Mouse (Mus musculus) cerebellum, postnatal 14 days (tissue): ENCODE measurements around the gene Cyb5d2.
"Not testable (repeated sequence)": the region's sequence is repeated elsewhere in the genome, so short reads cannot be mapped to it uniquely, and the experiment has no call there.

Experiments used
- DNase-seq, 2 experiments: peaks; one replicate each; pipeline ENCODE4 v3.0.0; 2021; ENCODE audit warnings: mixed read lengths in 2 of 2

The Cyb5d2 gene

GRCm38 (mm10) chr11:72772611-72773010, 23.3 kb downstream of the Cyb5d2 start:
- DNase-seq, result not testable (repeated sequence)

DNA sequence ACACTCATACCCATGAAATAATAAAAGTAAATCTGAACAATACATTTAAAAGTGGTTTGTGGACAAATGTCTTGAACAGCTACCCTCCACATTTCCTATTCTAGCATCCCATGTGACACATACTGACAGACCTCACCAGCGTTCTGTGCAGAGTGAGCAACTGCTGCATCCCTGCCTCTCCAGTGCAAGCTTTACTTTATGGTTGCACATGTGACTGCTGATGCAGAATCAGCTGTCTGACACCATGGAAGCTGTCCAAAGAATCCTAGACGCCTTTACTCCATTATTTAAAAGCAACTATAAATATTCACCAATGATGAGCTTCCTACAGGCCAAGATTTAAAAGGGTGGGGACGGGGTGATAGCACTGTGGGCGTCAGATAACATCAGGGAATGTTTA, 24.5 kb downstream of the Cyb5d2 start:
- DNase-seq, result no peak

DNA sequence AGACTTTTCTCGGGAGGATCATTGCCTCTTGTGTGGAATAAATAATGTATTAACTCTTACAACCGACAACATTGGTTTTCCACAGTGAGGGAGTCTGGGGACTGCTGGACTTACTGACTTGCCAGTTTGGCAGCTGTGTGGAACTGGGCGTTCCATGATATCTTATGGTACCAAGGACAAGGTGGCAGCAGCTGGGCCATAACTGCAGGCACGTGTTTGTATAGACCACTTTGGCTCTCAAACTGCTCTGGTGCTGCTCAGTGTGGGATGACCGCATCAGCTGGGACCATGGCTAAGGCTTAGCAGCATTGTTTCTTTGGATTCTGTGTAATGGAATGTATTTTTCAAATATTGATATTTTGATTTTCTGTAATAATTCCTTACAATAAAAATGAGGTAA, 25.1 kb downstream of the Cyb5d2 start:
- no peak for DNase-seq

GRCm38 (mm10) chr11:72770324-72770723, 25.6 kb downstream of the Cyb5d2 start:
- DNase-seq, result no peak

DNA sequence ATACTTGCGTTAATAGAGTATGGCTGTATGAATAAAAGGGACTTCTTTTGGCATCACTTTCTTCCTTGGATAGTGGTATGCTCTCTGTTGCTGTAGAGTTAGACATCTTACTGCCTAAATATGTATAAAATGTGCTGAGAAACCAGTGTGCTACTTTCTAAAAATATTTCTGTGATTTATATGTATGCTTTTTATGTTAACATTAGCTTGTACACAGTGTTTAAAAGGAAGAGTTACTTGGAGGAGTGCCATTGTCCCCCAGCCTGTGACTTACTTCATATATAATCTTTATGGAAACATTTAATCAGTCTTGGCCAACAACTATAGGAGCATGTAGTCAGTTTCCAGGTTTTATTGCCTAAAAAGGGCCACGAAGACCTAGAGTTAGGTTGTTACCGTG, 26.9 kb downstream of the Cyb5d2 start:
- no peak for DNase-seq

- no peak for DNase-seq
Measured at GRCm38 (mm10) chr11:72767716-72768115, 28.2 kb downstream of the Cyb5d2 start.

DNA sequence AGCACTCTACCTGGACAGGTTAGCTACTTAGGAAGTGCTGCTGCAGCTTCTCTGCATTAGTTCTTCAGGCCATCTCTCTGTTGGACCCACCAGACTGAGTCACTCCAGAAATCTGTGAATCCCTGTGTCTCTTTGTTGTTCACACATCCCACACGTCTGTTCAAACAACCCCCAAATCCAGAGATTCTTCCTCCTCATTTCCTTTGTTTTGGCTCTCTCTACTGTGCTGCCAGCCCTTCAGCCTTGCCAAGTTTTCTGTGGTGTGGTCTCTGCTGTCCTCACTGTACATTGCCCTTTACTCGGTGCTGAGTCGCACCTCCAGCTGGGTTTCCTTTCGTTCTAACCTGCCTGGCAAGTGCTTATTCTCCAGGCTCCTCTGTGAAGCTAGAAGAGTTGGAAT, 31.7 kb downstream of the Cyb5d2 start:
- no peak for DNase-seq

GRCm38 (mm10) chr11:72760781-72761180, 35.2 kb downstream of the Cyb5d2 start:
- no peak for DNase-seq

DNA sequence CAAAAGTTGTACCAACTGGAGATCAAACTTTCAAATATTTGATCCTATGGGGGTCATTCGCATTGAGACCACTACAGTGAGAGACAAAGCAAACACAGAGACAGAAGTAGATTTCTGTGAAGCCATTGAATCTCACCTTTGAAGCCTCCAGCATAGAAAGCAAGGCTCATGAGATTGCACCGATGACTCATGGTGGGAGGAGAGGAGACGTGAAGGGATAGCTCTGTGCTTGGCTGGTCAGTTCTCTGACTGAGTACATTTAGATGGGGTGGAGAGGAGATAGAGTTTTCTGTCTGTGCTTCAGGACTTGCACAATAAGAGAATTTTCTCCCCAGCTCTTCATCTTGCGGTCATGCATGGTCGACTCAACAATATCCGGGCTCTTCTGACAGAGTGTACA, 36.4 kb downstream of the Cyb5d2 start:
- DNase-seq, result no peak

DNA sequence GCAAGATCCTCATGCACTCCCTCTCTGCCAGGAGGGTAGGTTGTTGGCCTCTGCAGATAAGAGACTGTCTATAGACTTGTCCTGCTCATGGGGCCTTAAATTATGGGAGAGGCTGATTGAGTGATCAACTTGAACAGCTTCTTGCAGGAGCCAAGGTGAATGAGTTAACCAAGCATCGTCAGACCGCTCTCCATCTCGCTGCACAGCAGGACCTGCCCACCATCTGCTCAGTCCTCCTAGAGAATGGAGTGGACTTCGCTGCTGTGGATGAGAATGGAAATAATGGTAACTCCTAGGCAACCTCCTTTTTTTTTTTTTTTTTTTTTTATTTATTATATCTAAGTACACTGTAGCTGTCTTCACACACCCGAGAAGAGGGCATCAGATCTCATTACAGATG, 37.6 kb downstream of the Cyb5d2 start:
- peak; percentile 43 to 53 for DNase-seq

DNA sequence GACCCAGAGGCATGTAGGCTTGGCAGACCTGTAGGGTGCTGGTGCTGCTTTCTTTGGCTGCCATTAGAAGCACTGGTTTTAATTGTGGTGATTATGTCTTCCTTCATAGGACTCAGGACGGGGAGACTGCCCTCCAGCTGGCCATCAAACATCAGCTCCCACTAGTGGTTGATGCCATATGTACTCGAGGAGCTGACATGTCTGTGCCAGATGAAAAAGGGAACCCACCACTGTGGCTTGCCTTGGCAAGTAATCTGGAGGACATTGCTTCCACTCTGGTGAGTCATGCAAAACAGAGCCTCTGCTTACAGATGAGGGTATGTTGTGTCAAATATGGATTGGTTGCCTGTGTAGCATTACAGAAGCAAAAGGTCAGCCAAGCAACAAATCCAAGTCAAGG, 44.0 kb downstream of the Cyb5d2 start:
- no peak for DNase-seq

DNA sequence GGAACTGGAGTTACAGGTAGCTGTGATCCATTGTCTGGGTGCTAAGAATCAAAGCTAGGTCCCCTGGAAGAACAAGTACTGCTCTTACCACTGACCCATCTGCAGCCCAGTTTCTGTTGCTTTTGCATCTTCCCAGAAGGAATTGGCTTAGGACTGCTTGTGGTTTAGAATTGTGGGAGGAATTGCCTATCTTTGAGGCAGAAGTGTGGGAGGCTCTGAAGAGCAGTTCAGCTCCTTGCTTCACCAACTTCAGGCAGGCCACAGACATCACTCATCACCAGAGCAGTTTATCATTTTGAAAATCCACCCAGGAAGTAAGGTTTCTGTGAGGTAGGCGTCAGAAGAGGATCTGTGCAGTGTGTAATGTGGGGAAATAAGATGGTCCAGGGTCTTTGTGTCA, 56.9 kb downstream of the Cyb5d2 start:
- DNase-seq, result no peak

GRCm38 (mm10) chr11:72737517-72737916, 58.4 kb downstream of the Cyb5d2 start:
- DNase-seq, result peak; percentile 22 to 31

GRCm38 (mm10) chr11:72736320-72736719, 59.6 kb downstream of the Cyb5d2 start:
- DNase-seq, result no peak

GRCm38 (mm10) chr11:72735519-72735860, 60.5 kb downstream of the Cyb5d2 start:
- no peak for DNase-seq

GRCm38 (mm10) chr11:72734840-72735518, 61.0 kb downstream of the Cyb5d2 start:
- DNase-seq, result no peak

DNA sequence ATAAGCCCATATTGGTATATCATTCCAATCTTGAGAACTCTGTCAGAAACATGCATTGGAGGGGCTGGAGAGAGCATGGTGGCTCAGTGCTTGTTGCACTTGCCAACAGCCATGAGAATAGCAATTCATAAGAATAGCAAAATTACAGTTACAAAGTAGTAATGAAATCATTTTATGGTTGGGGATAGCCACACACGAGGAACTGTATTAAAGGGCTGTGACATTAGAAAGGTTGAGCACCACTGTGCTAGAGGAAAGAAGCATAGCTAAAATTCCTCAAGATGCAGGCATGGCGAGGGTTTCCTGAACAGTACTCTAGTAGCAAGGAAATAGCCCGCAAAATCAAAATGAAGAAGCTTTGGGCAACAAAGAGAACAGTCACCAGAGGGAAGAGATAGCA, 62.2 kb downstream of the Cyb5d2 start:
- no peak for DNase-seq
